Mouse (Mus musculus) hindbrain, embryonic 12.5 days (tissue): ENCODE measurements around the gene Oas1c. TPM values are rescaled to one million over a fixed set of nuclear protein-coding genes. Genes with fewer than 3 reads are reported as not detected.

ENCODE experiments used
- ATAC-seq: fragments of 200-750 bp; cut with Nextera tagmentation; 2 replicates; pipeline ENCODE4 v1.8.0; 2017; ENCODE audit warnings: moderate TSS enrichment; ENCODE audit not compliant: low FRiP score
- H3K27ac ChIP-seq: fragments of 300-500 bp; sonication (generic); 2 replicates; pipeline ENCODE4 v1.5.1; 2016; ENCODE audit warnings: mild to moderate bottlenecking
- H3K27me3 ChIP-seq: fragments of 300-500 bp; sonication (generic); 2 replicates; pipeline ENCODE4 v1.6.1; 2016; ENCODE audit warnings: mild to moderate bottlenecking
- H3K36me3 ChIP-seq: fragments of 300-500 bp; sonication (generic); 2 replicates; pipeline ENCODE4 v1.6.1; 2016; ENCODE audit warnings: mild to moderate bottlenecking
- H3K4me1 ChIP-seq: fragments of 300-500 bp; sonication (generic); 2 replicates; pipeline ENCODE4 v1.6.1; 2016
- H3K4me2 ChIP-seq: fragments of 300-500 bp; sonication (generic); replicated peaks from 2 replicates; pipeline ENCODE4 v1.6.1; 2016; ENCODE audit warnings: mild to moderate bottlenecking
- H3K4me3 ChIP-seq: fragments of 300-500 bp; sonication (generic); 2 replicates; pipeline ENCODE4 v1.5.1; 2016; ENCODE audit warnings: mild to moderate bottlenecking
- H3K9ac ChIP-seq: fragments of 300-500 bp; sonication (generic); 2 replicates; pipeline ENCODE4 v1.6.1; 2016; ENCODE audit warnings: mild to moderate bottlenecking, moderate library complexity
- H3K9me3 ChIP-seq: fragments of 300-500 bp; sonication (generic); replicated peaks from 2 replicates; pipeline ENCODE4 v1.6.1; 2016; ENCODE audit warnings: mild to moderate bottlenecking
- WGBS: fragments of 180-500 bp; shearing (Covaris S2); methylation state at CpG from one replicate; pipeline ENCODE4 v1.1.7; 2016; 5-methylcytosine and 5-hydroxymethylcytosine counted together
- microRNA-seq: library from miRNA; unstranded; fragments of <30 nt; microRNA quantifications from one replicate; pipeline ENCODE4, GENCODE M21; 2017
- polyA plus RNA-seq: library from polyadenylated mRNA; unstranded; fragments of >200 nt; fragmentation: Nextera tagmentation; extraction: Ambion mirVana; gene quantifications from 2 replicates; pipeline ENCODE4 v1.2.1, GENCODE M21; 2016

Gene Oas1c
- polyA plus RNA-seq, 1 experiment from 2014 or later, result 0.62 TPM

DNA sequence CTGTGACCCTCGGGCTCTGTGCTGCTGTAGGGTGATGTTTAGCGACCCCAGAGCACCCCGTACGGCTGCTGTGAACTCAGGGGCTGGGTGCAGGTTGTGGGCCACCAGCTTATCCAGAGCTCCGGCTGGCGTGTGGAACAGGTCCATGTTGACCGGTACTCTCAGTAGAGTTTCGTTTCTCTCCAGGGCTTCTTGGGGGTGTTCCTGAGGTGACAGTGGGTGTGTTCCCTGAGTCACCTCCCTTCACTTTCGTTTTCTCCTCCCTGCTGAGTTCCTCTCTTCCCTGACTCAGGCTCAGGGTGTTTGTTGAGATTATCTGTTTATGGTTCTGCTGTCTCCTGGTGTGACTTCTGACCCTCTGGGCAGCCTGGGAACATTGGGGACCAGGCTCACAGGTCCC is 34.8 kb downstream of the Oas1c start, which contains the start of gene Oas3:
Gene Oas3 (minus strand): TSS at position 184 of the 400 bp plus-strand sequence.
- Histone ChIP-seq H3K4me3 (no peak within 1 kb of the TSS), H3K9ac (no peak within 1 kb of the TSS), H3K27me3 (no peaks in the 10 kb centered on the region), H3K36me3 (no peaks in the 10 kb centered on the region), H3K27ac (no peak within 1 kb of the TSS), H3K9me3 (no peaks in the 10 kb centered on the region), H3K4me2 (no peak within 1 kb of the TSS), H3K4me1 (no peaks in the 10 kb centered on the region)
- no peak for ATAC-seq
- WGBS, result 78% methylated on average over 9 of the region's 9 CpGs

DNA sequence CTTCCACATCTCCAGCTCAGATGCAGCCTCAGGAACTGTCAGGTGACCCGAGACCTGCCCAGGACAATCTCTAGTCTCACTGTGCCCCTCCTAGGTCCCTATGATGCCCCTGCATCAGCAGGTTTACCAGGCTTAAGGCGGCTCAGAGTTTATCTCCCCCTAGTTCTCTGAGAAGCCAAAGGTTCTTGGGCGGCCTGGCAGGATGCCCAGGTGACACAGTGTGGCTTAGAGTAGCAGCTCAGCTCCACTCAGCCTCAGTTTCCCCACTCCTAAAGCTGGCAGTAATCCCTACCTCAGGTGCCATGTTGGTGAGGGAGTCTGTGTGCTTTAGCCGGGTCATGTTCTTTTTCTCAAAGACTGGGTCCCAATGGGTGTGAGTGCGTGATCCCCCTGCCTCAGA is 35.5 kb downstream of the Oas1c start:
- WGBS, result 82% methylated on average over 5 of the region's 5 CpGs
- Histone ChIP-seq H3K4me1 (no peaks in the 10 kb centered on the region), H3K9me3 (no peaks in the 10 kb centered on the region), H3K27me3 (no peaks in the 10 kb centered on the region), H3K27ac (no peak overlapping the region), H3K36me3 (no peaks in the 10 kb centered on the region), H3K4me3 (no peak overlapping the region), H3K9ac (no peak overlapping the region), H3K4me2 (no peak overlapping the region)
- no peak for ATAC-seq

DNA sequence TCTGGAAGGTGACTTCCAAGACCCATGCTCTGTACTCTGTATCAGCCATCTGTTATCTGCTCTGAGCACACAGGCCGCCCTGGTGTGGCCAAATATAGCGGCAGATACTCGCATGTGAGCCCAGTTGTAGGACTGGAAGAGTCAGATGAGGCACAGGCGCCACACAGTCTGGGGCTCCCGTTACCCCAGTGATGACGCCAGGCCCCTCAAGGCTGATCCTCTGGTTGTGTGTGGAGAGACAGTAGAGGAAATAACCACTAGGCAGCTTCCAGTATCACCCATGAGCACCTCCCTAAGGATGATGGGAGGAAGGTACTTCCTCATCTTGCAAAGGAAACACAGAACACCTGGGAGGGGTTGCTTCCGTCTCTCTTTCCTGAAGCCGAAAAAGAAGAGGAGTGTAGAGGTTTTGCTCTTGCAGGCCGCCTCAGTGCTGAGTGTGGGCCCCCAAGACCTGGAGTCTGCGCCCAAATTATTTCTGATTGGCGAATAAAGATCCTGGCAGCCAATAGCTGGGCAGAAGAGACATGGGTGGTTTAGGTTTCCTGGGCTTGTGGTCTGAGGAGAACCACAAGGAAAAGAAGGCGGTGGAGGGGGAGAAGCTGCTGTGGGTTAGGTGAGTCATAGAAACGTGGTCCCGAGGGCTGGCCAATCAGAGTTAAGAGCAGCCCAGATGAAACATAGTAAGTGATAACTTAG is 36.9 kb downstream of the Oas1c start:
- WGBS, result 83% methylated on average over 14 of the region's 14 CpGs
- Histone ChIP-seq H3K4me2 (no peak overlapping the region), H3K27ac (no peak overlapping the region), H3K4me1 (no peaks in the 10 kb centered on the region), H3K9me3 (no peaks in the 10 kb centered on the region), H3K36me3 (no peaks in the 10 kb centered on the region), H3K4me3 (no peak overlapping the region), H3K27me3 (no peaks in the 10 kb centered on the region), H3K9ac (no peak overlapping the region)
- ATAC-seq, result no peak

DNA sequence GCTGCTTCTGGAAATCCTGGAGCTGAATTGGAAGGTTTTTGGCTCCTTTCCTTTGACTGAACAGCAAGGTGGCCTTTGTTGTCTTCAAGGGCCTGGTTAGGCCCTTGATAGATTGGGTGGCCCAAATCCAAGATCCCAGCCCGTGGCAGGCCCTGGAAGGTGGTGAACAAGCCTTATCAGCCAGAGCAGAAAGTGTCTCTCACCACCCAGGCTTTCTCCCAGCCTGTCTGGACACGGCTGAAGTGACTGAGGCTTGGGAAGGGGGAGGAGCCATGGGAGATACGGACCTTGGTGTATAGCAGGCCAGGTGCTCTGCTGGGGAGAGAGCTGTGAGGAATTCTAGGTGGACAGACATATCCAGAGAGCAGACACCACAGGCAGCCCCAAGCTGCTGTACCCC is 42.9 kb downstream of the Oas1c start:
- no peak for ATAC-seq
- WGBS, result 71% methylated on average over 3 of the region's 3 CpGs
- no peaks in the 10 kb centered on the region for H3K36me3 ChIP-seq

DNA sequence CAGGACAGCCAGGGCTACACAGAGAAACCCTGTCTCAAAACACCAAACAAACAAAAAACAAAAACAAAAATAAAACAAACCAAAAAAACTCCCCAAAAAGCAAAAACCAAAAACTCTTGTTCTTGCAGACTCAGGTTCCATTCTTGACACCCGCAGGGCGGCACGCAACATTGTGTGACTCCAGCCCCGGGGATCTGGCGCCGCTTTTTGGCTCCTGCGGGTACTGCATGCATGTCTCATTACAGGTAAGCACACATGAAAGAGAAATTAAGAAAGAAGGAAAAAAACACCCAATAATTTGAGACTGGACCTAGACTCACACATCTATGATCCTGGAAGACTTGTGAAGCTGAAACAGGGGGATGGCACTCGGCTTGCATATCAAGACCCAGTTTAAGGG is 47.3 kb downstream of the Oas1c start:
- H3K36me3 ChIP-seq, result no peaks in the 10 kb centered on the region
- no peak for ATAC-seq
- 78% methylated on average over 8 of the region's 8 CpGs for WGBS

More for the DNA sequence above, 42.9 kb downstream of the Oas1c start:
- no peak overlapping the region for H3K27ac ChIP-seq
- H3K4me2 ChIP-seq, result no peak overlapping the region
- no peaks in the 10 kb centered on the region for H3K4me1 ChIP-seq
- H3K9me3 ChIP-seq, result no peaks in the 10 kb centered on the region
- no peaks in the 10 kb centered on the region for H3K27me3 ChIP-seq
- H3K9ac ChIP-seq, result no peak overlapping the region
- no peak overlapping the region for H3K4me3 ChIP-seq

DNA sequence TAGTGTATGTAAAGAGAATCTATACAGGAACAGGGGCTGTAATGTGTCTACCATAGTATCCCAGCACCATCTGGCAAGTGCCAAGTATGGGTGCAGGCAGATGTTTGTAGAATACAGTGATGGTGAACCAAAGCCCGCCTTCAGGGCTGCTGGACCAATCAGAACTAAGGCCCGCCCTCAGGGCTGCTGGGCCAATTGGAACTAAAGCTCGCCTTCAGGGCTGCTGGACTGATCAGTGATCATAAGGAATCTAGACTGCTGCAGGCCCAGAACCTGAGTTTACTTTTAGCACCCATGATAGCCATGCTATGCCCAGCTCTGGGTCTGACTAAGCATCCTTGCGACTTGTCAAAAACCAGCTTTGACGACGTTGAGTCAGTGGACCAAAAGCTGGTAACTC is 50.4 kb downstream of the Oas1c start:
- no peak overlapping the region for H3K4me3 ChIP-seq
- no peaks in the 10 kb centered on the region for H3K4me1 ChIP-seq
- no peaks in the 10 kb centered on the region for H3K36me3 ChIP-seq
- WGBS, result 25% methylated on average over 6 of the region's 6 CpGs
- no peak overlapping the region for H3K4me2 ChIP-seq
- no peak overlapping the region for H3K9ac ChIP-seq
- ATAC-seq, result no peak; the same call in 1 of the 2 replicates
- peaks cover 5% of the 10 kb centered on the region; the same call in 1 of the 2 replicates for H3K27me3 ChIP-seq
- no peaks in the 10 kb centered on the region for H3K9me3 ChIP-seq
- no peak overlapping the region for H3K27ac ChIP-seq

More for the DNA sequence above, 47.3 kb downstream of the Oas1c start:
- Histone ChIP-seq H3K4me2 (no peak overlapping the region), H3K27ac (no peak overlapping the region), H3K27me3 (no peaks in the 10 kb centered on the region), H3K4me1 (no peaks in the 10 kb centered on the region), H3K9me3 (no peaks in the 10 kb centered on the region), H3K4me3 (no peak overlapping the region), H3K9ac (no peak overlapping the region)

DNA sequence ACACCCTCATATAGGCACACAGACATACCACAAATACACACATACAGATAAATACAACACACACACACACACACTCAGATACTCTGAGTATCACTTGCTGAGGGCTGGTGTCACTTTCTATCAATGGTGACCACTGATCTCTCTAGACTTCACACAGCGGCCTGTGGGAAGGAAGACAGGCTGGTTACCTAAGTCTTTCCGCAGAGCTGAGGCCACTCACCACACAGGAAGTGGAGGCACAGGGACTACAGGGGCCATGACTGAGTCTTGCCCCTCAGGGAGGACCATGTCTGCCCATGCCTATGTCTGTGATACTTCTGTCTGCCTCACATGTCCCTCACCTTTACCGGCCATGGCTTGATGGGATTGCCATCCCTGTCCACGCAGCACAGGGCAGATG is 58.1 kb downstream of the Oas1c start:
- no peaks in the 10 kb centered on the region for H3K4me1 ChIP-seq
- 88% methylated on average over 4 of the region's 4 CpGs for WGBS
- no peaks in the 10 kb centered on the region for H3K36me3 ChIP-seq
- H3K27ac ChIP-seq, result no peak overlapping the region
- ATAC-seq, result no peak
- H3K4me3 ChIP-seq, result no peak overlapping the region
- no peak overlapping the region for H3K9ac ChIP-seq
- peaks cover 2% of the 10 kb centered on the region; the same call in 1 of the 2 replicates for H3K27me3 ChIP-seq
- no peaks in the 10 kb centered on the region for H3K9me3 ChIP-seq
- no peak overlapping the region for H3K4me2 ChIP-seq

DNA sequence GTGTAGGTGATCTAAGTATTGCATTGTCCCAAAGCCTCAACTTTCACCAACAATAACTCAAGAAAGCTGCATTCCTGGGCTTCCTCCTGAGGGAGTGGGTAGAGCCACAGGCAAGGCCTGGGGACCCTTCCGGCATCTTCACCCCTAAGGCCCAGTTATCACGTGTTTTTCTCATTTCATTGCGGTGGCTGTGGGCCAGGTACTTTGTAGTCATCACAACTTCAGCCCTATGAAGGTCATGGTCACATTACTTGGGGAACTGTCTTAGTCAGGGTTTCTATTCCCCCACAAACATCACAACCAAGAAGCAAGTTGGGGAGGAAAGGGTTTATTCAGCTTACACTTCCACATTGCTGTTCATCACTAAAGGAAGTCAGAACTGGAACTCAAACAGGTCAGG is 59.5 kb downstream of the Oas1c start:
- Histone ChIP-seq H3K9ac (no peak overlapping the region), H3K27ac (no peak overlapping the region), H3K9me3 (no peaks in the 10 kb centered on the region), H3K4me2 (no peak overlapping the region), H3K36me3 (no peaks in the 10 kb centered on the region), H3K4me3 (no peak overlapping the region), H3K4me1 (no peaks in the 10 kb centered on the region), H3K27me3 (0 out of 2 replicates have a peak, but pooled peaks cover 2% of the 10 kb centered on the region)
- 78% methylated on average over 3 of the region's 3 CpGs for WGBS
- no peak for ATAC-seq

DNA sequence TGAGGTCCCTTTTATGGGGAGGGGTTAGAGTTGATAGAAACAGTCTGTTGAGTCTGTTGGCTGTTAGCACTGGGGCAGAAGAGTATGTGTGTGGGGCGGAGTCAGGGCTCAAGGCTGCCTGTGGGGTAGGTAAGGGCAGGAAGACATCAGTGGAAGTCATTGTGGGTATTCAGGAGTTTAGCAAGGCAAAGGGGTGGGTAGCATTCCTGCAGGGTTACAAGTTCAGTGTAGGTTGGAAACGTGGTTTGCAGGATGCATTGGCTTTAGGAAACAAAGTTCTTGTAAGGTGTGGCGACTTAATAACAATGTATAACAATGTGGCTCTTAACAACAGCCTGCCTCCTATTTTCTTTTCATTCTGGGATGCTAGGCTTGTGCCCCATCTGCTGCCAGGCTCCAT is 61.1 kb downstream of the Oas1c start:
- WGBS, result 78% methylated on average over 3 of the region's 3 CpGs
- ATAC-seq, result no peak
- Histone ChIP-seq H3K4me1 (no peaks in the 10 kb centered on the region), H3K27ac (no peak overlapping the region), H3K9ac (no peak overlapping the region), H3K4me2 (no peak overlapping the region), H3K27me3 (0 out of 2 replicates have a peak, but pooled peaks cover 2% of the 10 kb centered on the region), H3K36me3 (no peaks in the 10 kb centered on the region), H3K9me3 (no peaks in the 10 kb centered on the region), H3K4me3 (no peak overlapping the region)

Small RNA genes within 50 kb of the gene (microRNA-seq; reads per million reads assigned to microRNA genes)
- gene Gm22907, result not detected

Other genes starting within 250 kb of the Oas1c start
- 18.4 and 19.2 TPM in 2 replicates for gene Tpcn1, start 223.8 kb downstream of the Oas1c start, polyA plus RNA-seq
- gene Iqcd, start 223.5 kb downstream of the Oas1c start, polyA plus RNA-seq, result 1.9 and 2.5 TPM in 2 replicates
- 16.8 and 19.2 TPM in 2 replicates for gene Rita1, start 199.9 kb downstream of the Oas1c start, polyA plus RNA-seq
- 53.2 and 53.6 TPM in 2 replicates for gene Ddx54, start 199.8 kb downstream of the Oas1c start, polyA plus RNA-seq
- gene Cfap73, start 178.3 kb downstream of the Oas1c start, polyA plus RNA-seq, result 0.56 and 0.77 TPM in 2 replicates
- gene Rasal1, start 163.7 kb downstream of the Oas1c start, polyA plus RNA-seq, result 0.06 and 0.38 TPM in 2 replicates
- gene Dtx1, start 100.6 kb downstream of the Oas1c start, polyA plus RNA-seq, result 23.0 and 25.6 TPM in 2 replicates
- gene Oas2, start 62.7 kb downstream of the Oas1c start, polyA plus RNA-seq, result 0.30 TPM in 1 of 2 replicates, not detected in the other
- 0.22 and 0.23 TPM in 2 replicates for gene Oas3, start 34.9 kb downstream of the Oas1c start, polyA plus RNA-seq
- gene Oas1e, start 17.0 kb downstream of the Oas1c start, polyA plus RNA-seq, result 0.26 and 0.36 TPM in 2 replicates
- gene Oas1f, start 34.9 kb upstream of the Oas1c start, polyA plus RNA-seq, result not detected in 2 replicates
- not detected in 2 replicates for gene Oas1h, start 48.9 kb upstream of the Oas1c start, polyA plus RNA-seq
- not detected in 2 replicates for gene Oas1g, start 75.1 kb upstream of the Oas1c start, polyA plus RNA-seq
- 0.96 and 1.2 TPM in 2 replicates for gene Oas1a, start 95.0 kb upstream of the Oas1c start, polyA plus RNA-seq
- gene Oas1d, start 102.0 kb upstream of the Oas1c start, polyA plus RNA-seq, result not detected in 2 replicates
- gene Rph3a, start 197.6 kb upstream of the Oas1c start, polyA plus RNA-seq, result 6.7 and 8.8 TPM in 2 replicates